Mouse (Mus musculus): Measurements from ENCODE around the gene Insr.

Insr gene

GRCm38 (mm10) chr8:3146506-3146905 lies 132.9 kb downstream of the Insr start:
- WGBS: 66% methylated on average over 1 of the region's 1 CpGs

GRCm38 (mm10) chr8:3100416-3100815 lies 179.0 kb downstream of the Insr start:
- WGBS: 73% methylated on average over 5 of the region's 5 CpGs

Measured in cerebral cortex, adult 2 months (tissue).